Mouse (Mus musculus) olfactory bulb, adult 2 months (tissue): ENCODE measurements around the gene Shkbp1.

ENCODE experiments used
- CTCF ChIP-seq: fragments of 200-500 bp; IDR thresholded peaks from 2 replicates; pipeline ENCODE4 v1.5.1; 2012; ENCODE audit warnings: low read depth, mild to moderate bottlenecking, low read length, moderate library complexity; ENCODE audit not compliant: insufficient read depth
- POLR2A ChIP-seq: fragments of 200-500 bp; IDR thresholded peaks from 2 replicates; pipeline ENCODE4 v1.6.1; 2012; ENCODE audit warnings: mild to moderate bottlenecking, low read depth, low read length, moderate library complexity; ENCODE audit not compliant: insufficient read depth

- no peak for TF ChIP-seq CTCF
- no peak for TF ChIP-seq POLR2A
Observed at GRCm38 (mm10) chr7:27384134-27384533, 28.3 kb upstream of the Shkbp1 start.
